Mouse (Mus musculus): Measurements from ENCODE around the gene Enox1.

DNA sequence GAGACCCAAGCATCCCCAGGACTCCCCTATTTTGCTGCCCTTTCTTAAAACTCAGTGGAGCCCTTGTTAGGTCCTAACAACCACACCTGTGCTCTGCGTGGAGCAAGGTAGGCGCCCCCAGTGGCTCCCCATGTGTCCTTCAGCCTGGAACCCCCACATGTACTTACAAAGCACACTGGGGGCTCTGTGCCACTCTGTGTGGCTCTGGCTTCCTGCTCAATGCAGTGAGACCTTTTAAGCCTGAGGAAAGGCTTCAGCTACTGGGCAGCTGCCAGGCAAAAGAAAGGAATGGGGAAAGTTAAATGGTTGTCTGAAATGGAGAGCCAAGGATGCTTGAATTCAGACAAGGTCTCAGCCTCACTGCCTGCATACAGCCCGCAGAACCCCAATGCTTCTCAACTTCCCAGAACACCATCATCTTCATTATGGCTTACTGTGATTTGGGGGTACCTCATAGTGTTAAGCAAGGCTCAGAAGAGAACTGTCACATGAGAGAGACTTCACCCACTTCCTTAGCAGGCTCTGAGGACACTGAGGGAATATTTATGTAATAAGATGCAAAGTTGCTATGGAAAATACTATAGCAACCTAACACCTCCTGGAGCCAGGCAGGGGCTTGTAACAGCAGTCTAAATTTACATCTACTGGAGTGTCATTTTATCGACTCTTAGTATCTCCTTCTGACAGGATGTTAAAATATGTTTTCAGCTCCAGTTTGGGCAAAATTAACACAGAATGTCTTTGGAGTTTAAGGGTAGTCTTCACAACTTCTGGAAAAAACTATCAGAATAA, 465.1 kb downstream of the Enox1 start:
- TF ChIP-seq CTCF (IDR thresholded peaks at IDR 0.05), result no peak
- TF ChIP-seq EP300 (IDR thresholded peaks at IDR 0.05; ENCODE audit: insufficient read depth, low read depth, low read length), result no peak
